Mouse (Mus musculus): ENCODE measurements around the gene Mpo. TPM values are rescaled to one million over a fixed set of nuclear protein-coding genes. Genes with fewer than 3 reads are reported as not detected.

Mpo gene
- polyA plus RNA-seq, 1 experiment, result not detected

GRCm38 (mm10) chr11:87762702-87763385 lies 30.5 kb upstream of the Mpo start:
- no peak for TF ChIP-seq MYOG (IDR thresholded peaks at IDR 0.05; ENCODE audit: control insufficient read depth, extremely low read depth, insufficient read length)
- TF ChIP-seq USF1 (IDR thresholded peaks at IDR 0.05; ENCODE audit: low read depth), result no peak
- TF ChIP-seq CTCF (IDR thresholded peaks at IDR 0.05; ENCODE audit: control insufficient read depth, insufficient read depth, insufficient read length), result no peak
- no peak for TF ChIP-seq CEBPB (IDR thresholded peaks at IDR 0.05; ENCODE audit: low read depth)
- TF ChIP-seq FOSL1 (IDR thresholded peaks at IDR 0.05; ENCODE audit: insufficient read depth, low read length, poor library complexity, severe bottlenecking), result no peak
- no peak for TF ChIP-seq MAX (IDR thresholded peaks at IDR 0.05)
- no peak for TF ChIP-seq MYOD1 (IDR thresholded peaks at IDR 0.05; ENCODE audit: control insufficient read depth, insufficient read length, low read depth)
- Histone ChIP-seq H3K4me3 (ENCODE audit: insufficient read depth, poor library complexity, severe bottlenecking) (no peak overlapping the region), H3K79me3 (ENCODE audit: low read depth) (no peaks in the 10 kb centered on the region), H3K36me3 (ENCODE audit: control insufficient read depth, insufficient read depth) (no peaks in the 10 kb centered on the region), H3K79me2 (ENCODE audit: control insufficient read depth, insufficient read depth) (no peaks in the 10 kb centered on the region), H3K27me3 (ENCODE audit: control insufficient read depth, insufficient read depth, insufficient read length) (peaks cover 73% of the 10 kb centered on the region), H3ac (ENCODE audit: control insufficient read depth, insufficient read length, low read depth) (no peak overlapping the region)

GRCm38 (mm10) chr11:87763511-87763987 lies 29.8 kb upstream of the Mpo start:
- no peak for TF ChIP-seq CTCF (IDR thresholded peaks at IDR 0.05; ENCODE audit: control insufficient read depth, insufficient read depth, insufficient read length)
- no peak for TF ChIP-seq MYOD1 (IDR thresholded peaks at IDR 0.05; ENCODE audit: control insufficient read depth, insufficient read length, low read depth)
- TF ChIP-seq MAX (IDR thresholded peaks at IDR 0.05), result no peak
- no peak for TF ChIP-seq MYOG (IDR thresholded peaks at IDR 0.05; ENCODE audit: control insufficient read depth, extremely low read depth, insufficient read length)
- no peak for TF ChIP-seq USF1 (IDR thresholded peaks at IDR 0.05; ENCODE audit: low read depth)
- no peak for TF ChIP-seq FOSL1 (IDR thresholded peaks at IDR 0.05; ENCODE audit: insufficient read depth, low read length, poor library complexity, severe bottlenecking)
- no peak for TF ChIP-seq CEBPB (IDR thresholded peaks at IDR 0.05; ENCODE audit: low read depth)
- no peak overlapping the region for H3K4me3 ChIP-seq (ENCODE audit: insufficient read depth, poor library complexity, severe bottlenecking)
- no peaks in the 10 kb centered on the region for H3K79me2 ChIP-seq (ENCODE audit: control insufficient read depth, insufficient read depth)
- no peak overlapping the region for H3ac ChIP-seq (ENCODE audit: control insufficient read depth, insufficient read length, low read depth)
- H3K27me3 ChIP-seq (ENCODE audit: control insufficient read depth, insufficient read depth, insufficient read length), result peaks cover 80% of the 10 kb centered on the region
- H3K79me3 ChIP-seq (ENCODE audit: low read depth), result no peaks in the 10 kb centered on the region
- H3K36me3 ChIP-seq (ENCODE audit: control insufficient read depth, insufficient read depth), result no peaks in the 10 kb centered on the region

- no peaks in the 10 kb centered on the region for H3K36me3 ChIP-seq (ENCODE audit: control insufficient read depth, insufficient read depth)
- H3K27me3 ChIP-seq (ENCODE audit: control insufficient read depth, insufficient read depth, insufficient read length), result peaks cover 84% of the 10 kb centered on the region
- no peaks in the 10 kb centered on the region for H3K79me2 ChIP-seq (ENCODE audit: control insufficient read depth, insufficient read depth)
- TF ChIP-seq CEBPB (IDR thresholded peaks at IDR 0.05; ENCODE audit: low read depth), result no peak
- no peak for TF ChIP-seq MYOD1 (IDR thresholded peaks at IDR 0.05; ENCODE audit: control insufficient read depth, insufficient read length, low read depth)
- TF ChIP-seq MYOG (IDR thresholded peaks at IDR 0.05; ENCODE audit: control insufficient read depth, extremely low read depth, insufficient read length), result no peak
- no peak for TF ChIP-seq FOSL1 (IDR thresholded peaks at IDR 0.05; ENCODE audit: insufficient read depth, low read length, poor library complexity, severe bottlenecking)
- TF ChIP-seq CTCF (IDR thresholded peaks at IDR 0.05; ENCODE audit: control insufficient read depth, insufficient read depth, insufficient read length), result no peak
- no peak for TF ChIP-seq USF1 (IDR thresholded peaks at IDR 0.05; ENCODE audit: low read depth)
- TF ChIP-seq MAX (IDR thresholded peaks at IDR 0.05), result no peak
- H3K4me3 ChIP-seq (ENCODE audit: insufficient read depth, poor library complexity, severe bottlenecking), result no peak overlapping the region
- no peak overlapping the region for H3ac ChIP-seq (ENCODE audit: control insufficient read depth, insufficient read length, low read depth)
- H3K79me3 ChIP-seq (ENCODE audit: low read depth), result no peaks in the 10 kb centered on the region
Measured at GRCm38 (mm10) chr11:87763988-87764876, 29.1 kb upstream of the Mpo start.

GRCm38 (mm10) chr11:87768745-87769144 lies 24.6 kb upstream of the Mpo start:
- no peaks in the 10 kb centered on the region for H3K79me2 ChIP-seq (ENCODE audit: control insufficient read depth, insufficient read depth)
- peaks cover 48% of the 10 kb centered on the region for H3K27me3 ChIP-seq (ENCODE audit: control insufficient read depth, insufficient read depth, insufficient read length)
- TF ChIP-seq CEBPB (IDR thresholded peaks at IDR 0.05; ENCODE audit: low read depth) (no peak), MYOD1 (IDR thresholded peaks at IDR 0.05; ENCODE audit: control insufficient read depth, insufficient read length, low read depth) (no peak), CTCF (IDR thresholded peaks at IDR 0.05; ENCODE audit: control insufficient read depth, insufficient read depth, insufficient read length) (no peak), FOSL1 (IDR thresholded peaks at IDR 0.05; ENCODE audit: insufficient read depth, low read length, poor library complexity, severe bottlenecking) (no peak), MAX (IDR thresholded peaks at IDR 0.05) (no peak), USF1 (IDR thresholded peaks at IDR 0.05; ENCODE audit: low read depth) (no peak), MYOG (IDR thresholded peaks at IDR 0.05; ENCODE audit: control insufficient read depth, extremely low read depth, insufficient read length) (no peak)
- no peaks in the 10 kb centered on the region for H3K79me3 ChIP-seq (ENCODE audit: low read depth)
- H3K4me3 ChIP-seq (ENCODE audit: insufficient read depth, poor library complexity, severe bottlenecking), result no peak overlapping the region
- no peaks in the 10 kb centered on the region for H3K36me3 ChIP-seq (ENCODE audit: control insufficient read depth, insufficient read depth)
- no peak overlapping the region for H3ac ChIP-seq (ENCODE audit: control insufficient read depth, insufficient read length, low read depth)

- H3K79me3 ChIP-seq (ENCODE audit: low read depth), result no peaks in the 10 kb centered on the region
- peak; percentile 74 for TF ChIP-seq CTCF (IDR thresholded peaks at IDR 0.05; ENCODE audit: control insufficient read depth, insufficient read depth, insufficient read length)
- TF ChIP-seq MYOD1 (IDR thresholded peaks at IDR 0.05; ENCODE audit: control insufficient read depth, insufficient read length, low read depth), result no peak
- no peaks in the 10 kb centered on the region for H3K79me2 ChIP-seq (ENCODE audit: control insufficient read depth, insufficient read depth)
- no peaks in the 10 kb centered on the region for H3K36me3 ChIP-seq (ENCODE audit: control insufficient read depth, insufficient read depth)
- H3K4me3 ChIP-seq (ENCODE audit: insufficient read depth, poor library complexity, severe bottlenecking), result no peak overlapping the region
- H3K27me3 ChIP-seq (ENCODE audit: control insufficient read depth, insufficient read depth, insufficient read length), result peaks cover 28% of the 10 kb centered on the region
- H3ac ChIP-seq (ENCODE audit: control insufficient read depth, insufficient read length, low read depth), result no peak overlapping the region
Measured at GRCm38 (mm10) chr11:87770989-87771388, 22.4 kb upstream of the Mpo start.

All from C2C12 (cell line).